ENCODE assay signal across 9 mouse cellular contexts in genomic region chr13:101213121-101213916, GRCm38 (mm10).
DNase-seq lines count a peak whose midpoint lies in the region; ATAC-seq and TF ChIP-seq lines count a peak whose summit lies in the region.
"Had no signal": no experiment of that assay in that cellular context is flagged by ENCODE, and none has a peak within 500 bp of the region (broad histone marks: within the 10 kb centered on the region; RNA-seq: fewer than 3 reads in every experiment).

No protein-coding gene starts in this region.

- H3K9ac ChIP-seq in forebrain, embryonic 13.5 days = no peak overlapping the region
- H3K9ac ChIP-seq in midbrain, embryonic 15.5 days = no peak overlapping the region
- H3K9ac ChIP-seq in heart, embryonic 11.5 days (ENCODE audit: low read depth, low read length) = no peak overlapping the region

- WGBS in heart, embryonic 10.5 days = 53% methylated on average over 13 of the region's 13 CpGs
- WGBS in forebrain, embryonic 13.5 days = 15% methylated on average over 13 of the region's 13 CpGs
- 29% methylated on average over 13 of the region's 13 CpGs for WGBS in midbrain, embryonic 15.5 days
- WGBS in heart, embryonic 11.5 days (ENCODE audit: insufficient replicate concordance) = 53% methylated on average over 13 of the region's 13 CpGs

- no peak overlapping the region for H3K4me3 ChIP-seq in heart, embryonic 10.5 days
- H3K4me3 ChIP-seq in forebrain, embryonic 13.5 days = no peak overlapping the region
- no peak overlapping the region for H3K4me3 ChIP-seq in midbrain, embryonic 15.5 days
- H3K4me3 ChIP-seq in heart, embryonic 11.5 days (ENCODE audit: low read depth, low read length) = no peak overlapping the region

- H3K4me1 ChIP-seq in heart, embryonic 10.5 days = peaks cover 14% of the 10 kb centered on the region; the same call in 1 of the 2 replicates
- H3K4me1 ChIP-seq in forebrain, embryonic 13.5 days = peaks cover 60% of the 10 kb centered on the region
- H3K4me1 ChIP-seq in midbrain, embryonic 15.5 days = peaks cover 10% of the 10 kb centered on the region; the same call in 1 of the 2 replicates
- H3K4me1 ChIP-seq in heart, embryonic 11.5 days (ENCODE audit: control insufficient read depth, insufficient read depth, low read length) = peaks cover 7% of the 10 kb centered on the region

- 0 out of 2 replicates have a peak overlapping the region, but pooled peaks have one; percentile 29 for H3K27ac ChIP-seq in heart, embryonic 10.5 days
- peak overlapping the region; percentile 84 for H3K27ac ChIP-seq in forebrain, embryonic 13.5 days
- no peak overlapping the region for H3K27ac ChIP-seq in midbrain, embryonic 15.5 days
- no peak overlapping the region for H3K27ac ChIP-seq in heart, embryonic 11.5 days (ENCODE audit: low read depth, low read length)

- no peaks in the 10 kb centered on the region for H3K27me3 ChIP-seq in heart, embryonic 10.5 days (ENCODE audit: insufficient read depth, poor library complexity, severe bottlenecking)
- no peaks in the 10 kb centered on the region for H3K27me3 ChIP-seq in forebrain, embryonic 13.5 days
- H3K27me3 ChIP-seq in midbrain, embryonic 15.5 days (replicated peaks) = no peaks in the 10 kb centered on the region
- H3K27me3 ChIP-seq in heart, embryonic 11.5 days (ENCODE audit: control insufficient read depth, insufficient read depth, low read length) = no peaks in the 10 kb centered on the region

- peak; percentile 68 for ATAC-seq in forebrain, embryonic 13.5 days
- peak; percentile 53; the same call in 1 of the 2 replicates for ATAC-seq in midbrain, embryonic 15.5 days (replicated peaks)
- ATAC-seq in heart, embryonic 11.5 days (replicated peaks; ENCODE audit: insufficient number of reproducible peaks, low FRiP score, low TSS enrichment) = no peak
- ATAC-seq in monocyte, adult 5-6 weeks (replicated peaks; ENCODE audit: insufficient number of reproducible peaks, low FRiP score, low TSS enrichment, poor library complexity, severe bottlenecking) = no peak

- H3K9me3 ChIP-seq in heart, embryonic 10.5 days = no peaks in the 10 kb centered on the region
- no peaks in the 10 kb centered on the region for H3K9me3 ChIP-seq in forebrain, embryonic 13.5 days (replicated peaks)
- no peaks in the 10 kb centered on the region for H3K9me3 ChIP-seq in midbrain, embryonic 15.5 days
- no peaks in the 10 kb centered on the region for H3K9me3 ChIP-seq in heart, embryonic 11.5 days (replicated peaks; ENCODE audit: control insufficient read depth, low read length)

- no peak for TF ChIP-seq CTCF in brain, embryonic 14.5 days (IDR thresholded peaks at IDR 0.05; ENCODE audit: borderline replicate concordance, extremely low read depth, insufficient read depth, insufficient read length)

- H3K36me3 ChIP-seq in heart, embryonic 10.5 days = no peaks in the 10 kb centered on the region
- H3K36me3 ChIP-seq in forebrain, embryonic 13.5 days (ENCODE audit: poor library complexity, severe bottlenecking) = no peaks in the 10 kb centered on the region
- H3K36me3 ChIP-seq in midbrain, embryonic 15.5 days (replicated peaks) = no peaks in the 10 kb centered on the region
- no peaks in the 10 kb centered on the region for H3K36me3 ChIP-seq in heart, embryonic 11.5 days (ENCODE audit: control insufficient read depth, insufficient read depth, low read length)

- no peak for DNase-seq in heart, embryonic 10.5 days (ENCODE audit: low spot score)
- DNase-seq in heart, adult 8-10 months (ENCODE audit: low spot score) = no peak
- peak; percentile 96 for DNase-seq in brain, embryonic 14.5 days (ENCODE audit: low read depth)
- no peak for DNase-seq in thymus, postnatal 10 days (ENCODE audit: low spot score in 2 of 2)
- DNase-seq: thymus, adult 18-20 months had no signal

- no peak for TF ChIP-seq POLR2A in brain, embryonic 14.5 days (IDR thresholded peaks at IDR 0.05; ENCODE audit: borderline replicate concordance, extremely low read depth, insufficient read depth, insufficient read length, poor library complexity, severe bottlenecking)

- H3K4me2 ChIP-seq in forebrain, embryonic 13.5 days = 0 out of 2 replicates have a peak overlapping the region, but pooled peaks have one; percentile 4
- no peak overlapping the region for H3K4me2 ChIP-seq in midbrain, embryonic 15.5 days
- H3K4me2 ChIP-seq in heart, embryonic 11.5 days = no peak overlapping the region

Comparison
In these comparisons a context has a peak if more than half of its experiments do, and no peak if none do; other contexts are left out.
1. H3K27ac ChIP-seq: peak in heart, embryonic 10.5 days (single experiment) and forebrain, embryonic 13.5 days (single experiment); none in midbrain, embryonic 15.5 days (single experiment) and heart, embryonic 11.5 days (single experiment).
2. ATAC-seq: peak in forebrain, embryonic 13.5 days (single experiment) and midbrain, embryonic 15.5 days (single experiment); none in heart, embryonic 11.5 days (single experiment) and monocyte, adult 5-6 weeks (single experiment).